In the genomic region with DNA sequence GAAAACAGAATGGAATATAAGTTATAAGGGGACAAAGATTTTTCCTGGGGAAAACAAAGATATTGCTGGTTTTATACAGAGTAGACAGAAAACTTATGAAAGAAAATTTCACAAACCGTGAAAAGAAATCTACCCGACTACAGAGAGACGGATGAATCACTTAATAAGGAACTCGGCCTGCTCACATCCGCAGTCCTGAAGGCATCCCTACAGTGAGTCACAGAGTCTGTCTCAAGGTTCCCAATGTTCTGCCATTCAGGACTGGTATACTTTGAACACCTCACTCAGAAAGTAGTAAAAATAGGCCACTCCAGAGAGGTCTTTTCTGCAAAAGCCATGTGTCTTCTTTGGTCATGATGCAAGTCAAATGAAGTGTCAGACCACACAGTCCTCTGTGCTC, we compare ENCODE assay signal across 26 mouse cellular contexts.
A peak's percentile ranks its signal among the peaks of the same experiment; 100 is the strongest.
DNase-seq lines count a peak whose midpoint lies in the region; ATAC-seq and TF ChIP-seq lines count a peak whose summit lies in the region.
"Had no signal": no experiment of that assay in that cellular context is flagged by ENCODE, and none has a peak within 500 bp of the region (broad histone marks: within the 10 kb centered on the region; RNA-seq: fewer than 3 reads in every experiment).

No protein-coding gene starts in this region.

- peak overlapping the region; percentile 47; the same call in 1 of the 2 replicates for H3K27ac ChIP-seq in embryonic facial prominence, embryonic 12.5 days
- H3K27ac ChIP-seq in embryonic fibroblast, embryonic 13.5 days (ENCODE audit: insufficient read depth, low read length): peak overlapping the region; percentile 100
- H3K27ac ChIP-seq: forebrain, embryonic 12.5 days; hindbrain, embryonic 12.5 days had no signal

- no peaks in the 10 kb centered on the region for H3K36me3 ChIP-seq in embryonic facial prominence, embryonic 12.5 days
- H3K36me3 ChIP-seq: forebrain, embryonic 12.5 days; G1E; heart, embryonic 12.5 days; hindbrain, embryonic 12.5 days had no signal

- no peak overlapping the region for H3K4me3 ChIP-seq in embryonic facial prominence, embryonic 12.5 days
- no peak overlapping the region for H3K4me3 ChIP-seq in embryonic fibroblast, embryonic 13.5 days (ENCODE audit: insufficient read depth, low read length)
- H3K4me3 ChIP-seq: erythroblast, embryonic 14.5 days; forebrain, embryonic 12.5 days; heart, embryonic 12.5 days; hindbrain, embryonic 12.5 days had no signal

- no peaks in the 10 kb centered on the region for H3K27me3 ChIP-seq in embryonic facial prominence, embryonic 12.5 days
- H3K27me3 ChIP-seq: forebrain, embryonic 12.5 days; heart, embryonic 12.5 days; hindbrain, embryonic 12.5 days had no signal

- no peaks in the 10 kb centered on the region for H3K9me3 ChIP-seq in embryonic facial prominence, embryonic 12.5 days
- H3K9me3 ChIP-seq: forebrain, embryonic 12.5 days; G1E; heart, embryonic 12.5 days; hindbrain, embryonic 12.5 days had no signal

- no peak for ATAC-seq in embryonic facial prominence, embryonic 12.5 days (ENCODE audit: insufficient number of reproducible peaks, insufficient read depth, low FRiP score, low TSS enrichment)
- ATAC-seq: activated CD4-positive, CD25-positive, alpha-beta regulatory T cell, adult 4 months; CD4-positive, CD25-positive, alpha-beta regulatory T cell, adult 4 months; forebrain, postnatal 0 days; hindbrain, embryonic 16.5 days; inflammation-experienced regulatory T-cells, adult 6 months; intestine, postnatal 0 days had no signal

- no peak for TF ChIP-seq CTCF in embryonic fibroblast, embryonic 13.5 days (IDR thresholded peaks at IDR 0.05; ENCODE audit: borderline replicate concordance, insufficient read depth, low read length)

- 0 out of 2 replicates have a peak, but pooled peaks cover 10% of the 10 kb centered on the region for H3K4me1 ChIP-seq in embryonic facial prominence, embryonic 12.5 days
- H3K4me1 ChIP-seq in embryonic fibroblast, embryonic 13.5 days (ENCODE audit: control insufficient read depth, insufficient read depth, low read length): peaks cover 7% of the 10 kb centered on the region
- H3K4me1 ChIP-seq: forebrain, embryonic 12.5 days; hindbrain, embryonic 12.5 days had no signal

- WGBS in embryonic facial prominence, embryonic 12.5 days: 72% methylated on average over 5 of the region's 5 CpGs

- H3K9ac ChIP-seq in embryonic facial prominence, embryonic 12.5 days: no peak overlapping the region
- H3K9ac ChIP-seq: forebrain, embryonic 12.5 days; forebrain, postnatal 0 days; heart, embryonic 12.5 days; hindbrain, embryonic 12.5 days had no signal

- H3K4me2 ChIP-seq in embryonic facial prominence, embryonic 12.5 days (replicated peaks): no peak overlapping the region
- H3K4me2 ChIP-seq: forebrain, embryonic 12.5 days; heart, embryonic 12.5 days; hindbrain, embryonic 12.5 days had no signal

- no peak for TF ChIP-seq POLR2A in embryonic fibroblast, embryonic 13.5 days (IDR thresholded peaks at IDR 0.05; ENCODE audit: low read depth, low read length)

- peak; percentile 42 for DNase-seq in 3134 (ENCODE audit: extremely low read depth, insufficient read length, low spot score)
- DNase-seq in NIH3T3 (ENCODE audit: low read depth): peak; percentile 73
- DNase-seq in right cerebral cortex, adult 18-20 months: no peak
- no peak for DNase-seq in gastrocnemius, adult 8-10 months (ENCODE audit: low spot score in 2 of 2)
- no peak for DNase-seq in heart, postnatal 4 days
- DNase-seq: adrenal gland, adult 2 months; adrenal gland, postnatal 25 days; B cell, adult 2 months; cerebellum, adult 11 months; cerebellum, adult 8-10 months; cerebellum, postnatal 25 days; forebrain, postnatal 0 days; gastrocnemius, postnatal 25 days; kidney, adult 8-10 months had no signal

Comparison
In these comparisons a context has a peak if more than half of its experiments do, and no peak if none do; other contexts are left out.
1. DNase-seq: peak in 3134 (single experiment) and NIH3T3 (single experiment); none in right cerebral cortex, adult 18-20 months (single experiment), gastrocnemius, adult 8-10 months (0 of 2) and heart, postnatal 4 days (single experiment).